Mouse (Mus musculus) gastrocnemius, postnatal 14 days (tissue): Measurements from ENCODE around the gene Ncf1. TPM values are rescaled to one million over a fixed set of nuclear protein-coding genes. Genes with fewer than 3 reads are reported as not detected.

ENCODE experiments used
- DNase-seq: peaks from one replicate; pipeline ENCODE4 v3.0.0; 2021; ENCODE audit warnings: mixed read lengths
- intact Hi-C: fragments of 180-260 bp; cut with DNase I; formaldehyde crosslinking; loops from one replicate; pipeline ENCODE4 v1.15.1; 2025; ENCODE audit warnings: low total_unique reads
- total RNA-seq, 2 experiments: library from RNA; stranded (reverse); gene quantifications; 2 replicates each; pipeline ENCODE4 v1.2.3; 2021

The Ncf1 gene
- total RNA-seq, 2 experiments from 2014 or later: 2.6 to 4.2 TPM

GRCm38 (mm10) chr5:134248608-134249244 lies 19.3 kb upstream of the Ncf1 start:
- no peak for DNase-seq

GRCm38 (mm10) chr5:134246146-134246545 lies 16.7 kb upstream of the Ncf1 start:
- intact Hi-C loops: no loop called here
- no peak for DNase-seq

More at GRCm38 (mm10) chr5:134248608-134249244, 19.3 kb upstream of the Ncf1 start:
- intact Hi-C loops: no loop called here

GRCm38 (mm10) chr5:134244890-134245289 lies 15.5 kb upstream of the Ncf1 start:
- DNase-seq: no peak
- intact Hi-C loops: no loop called here

GRCm38 (mm10) chr5:134243661-134244436 lies 14.4 kb upstream of the Ncf1 start:
- DNase-seq: no peak
- intact Hi-C loops: no loop called here

- no peak for DNase-seq
- intact Hi-C loops: no loop called here
Measured at GRCm38 (mm10) chr5:134241831-134242230, 12.4 kb upstream of the Ncf1 start.

- intact Hi-C loops: no loop called here
- DNase-seq: no peak
Measured at GRCm38 (mm10) chr5:134237936-134238760, 8.7 kb upstream of the Ncf1 start.

- intact Hi-C loops: no loop called here
- no peak for DNase-seq
Measured at GRCm38 (mm10) chr5:134237508-134237907, 8.1 kb upstream of the Ncf1 start.

- intact Hi-C loops: no loop called here
- no peak for DNase-seq
Measured at GRCm38 (mm10) chr5:134236796-134237195, 7.4 kb upstream of the Ncf1 start.

GRCm38 (mm10) chr5:134236241-134236640 lies 6.8 kb upstream of the Ncf1 start:
- no peak for DNase-seq
- intact Hi-C loops: no loop called here

GRCm38 (mm10) chr5:134235111-134235510 lies 5.7 kb upstream of the Ncf1 start:
- no peak for DNase-seq
- intact Hi-C loops: no loop called here

- intact Hi-C loops: no loop called here
- DNase-seq: no peak
Measured at GRCm38 (mm10) chr5:134234205-134234604, 4.8 kb upstream of the Ncf1 start.

GRCm38 (mm10) chr5:134233244-134233651 lies 3.8 kb upstream of the Ncf1 start:
- no peak for DNase-seq
- intact Hi-C loops: no loop called here

- intact Hi-C loops: no loop called here
- no peak for DNase-seq
Measured at GRCm38 (mm10) chr5:134232568-134232967, 3.1 kb upstream of the Ncf1 start.

- no peak for DNase-seq
- intact Hi-C loops: no loop called here
Measured at GRCm38 (mm10) chr5:134232111-134232510, 2.7 kb upstream of the Ncf1 start.

GRCm38 (mm10) chr5:134231376-134231775 lies 2.0 kb upstream of the Ncf1 start:
- no peak for DNase-seq
- intact Hi-C loops: no loop called here

- intact Hi-C loops: no loop called here
- no peak for DNase-seq
Measured at GRCm38 (mm10) chr5:134228249-134228638, 1.2 kb downstream of the Ncf1 start.

- intact Hi-C loops: no loop called here
- no peak for DNase-seq
Measured at GRCm38 (mm10) chr5:134227574-134228248, 1.7 kb downstream of the Ncf1 start.

- DNase-seq: no peak
- intact Hi-C loops: no loop called here
Measured at GRCm38 (mm10) chr5:134226946-134227345, 2.5 kb downstream of the Ncf1 start.

- intact Hi-C loops: no loop called here
- DNase-seq: no peak
Measured at GRCm38 (mm10) chr5:134225110-134225901, 4.1 kb downstream of the Ncf1 start.
